Mouse (Mus musculus): Measurements from ENCODE around the gene Lrrfip1. TPM values are rescaled to one million over a fixed set of nuclear protein-coding genes. Genes with fewer than 3 reads are reported as not detected.
A peak's percentile ranks its signal among the peaks of the same experiment; 100 is the strongest.

Gene Lrrfip1
- polyA plus RNA-seq, 1 experiment from 2014 or later = 33.9 TPM

DNA sequence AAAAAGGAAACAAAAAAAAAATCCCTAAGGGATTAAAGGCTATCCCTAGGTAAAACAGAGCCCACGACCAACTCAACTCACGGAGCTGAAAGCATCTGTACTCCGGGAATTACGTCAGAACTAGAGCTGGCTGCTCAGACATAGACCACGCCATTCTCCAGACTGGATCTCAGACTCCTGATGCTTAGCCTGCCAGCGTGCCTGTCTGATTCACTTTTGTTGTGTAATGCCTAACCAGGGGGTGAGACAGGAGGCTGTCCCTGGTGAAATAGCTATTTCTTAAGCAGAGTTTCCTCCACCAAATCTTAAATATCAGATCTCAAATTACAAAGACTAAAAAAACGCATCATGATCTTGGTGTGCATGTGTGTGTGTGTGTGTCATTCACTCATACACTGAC is 89.5 kb downstream of the Lrrfip1 start:
- ATAC-seq (ENCODE audit: insufficient number of reproducible peaks, insufficient read depth, low FRiP score, low TSS enrichment, low read depth) = no peak
- H3K4me2 ChIP-seq = no peak overlapping the region
- H3K4me3 ChIP-seq = no peak overlapping the region
- peaks cover 34% of the 10 kb centered on the region for H3K4me1 ChIP-seq
- H3K36me3 ChIP-seq = no peaks in the 10 kb centered on the region
- WGBS = 60% methylated on average over 7 of the region's 7 CpGs
- H3K27me3 ChIP-seq = no peaks in the 10 kb centered on the region
- H3K9ac ChIP-seq = no peak overlapping the region
- H3K9me3 ChIP-seq = no peaks in the 10 kb centered on the region
- no peak overlapping the region for H3K27ac ChIP-seq

DNA sequence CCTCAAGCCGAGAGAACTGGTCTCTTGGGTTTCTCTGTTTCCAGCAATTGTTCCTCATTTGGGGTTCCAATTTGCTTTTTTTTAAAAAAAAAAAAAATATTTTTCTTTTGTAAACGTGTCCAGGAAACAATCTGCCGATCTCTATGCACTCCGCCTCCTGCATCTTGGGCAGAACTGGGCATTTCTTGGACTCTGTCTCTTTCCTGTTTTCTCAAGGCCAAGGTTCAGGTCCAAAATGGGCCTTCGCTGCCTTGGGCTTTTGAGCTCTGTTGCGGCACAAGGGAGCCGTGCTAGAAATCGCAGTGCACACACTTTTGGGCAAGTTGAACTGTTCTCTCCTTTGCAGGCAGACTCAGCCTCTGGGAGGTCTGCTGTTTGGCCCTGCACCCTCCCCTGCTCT is 90.4 kb downstream of the Lrrfip1 start:
- peaks cover 34% of the 10 kb centered on the region for H3K4me1 ChIP-seq
- no peak for ATAC-seq (ENCODE audit: insufficient number of reproducible peaks, insufficient read depth, low FRiP score, low TSS enrichment, low read depth)
- H3K4me3 ChIP-seq = no peak overlapping the region
- H3K36me3 ChIP-seq = no peaks in the 10 kb centered on the region
- no peaks in the 10 kb centered on the region for H3K27me3 ChIP-seq
- 75% methylated on average over 8 of the region's 8 CpGs for WGBS
- peak overlapping the region; percentile 58; the same call in 1 of the 2 replicates for H3K27ac ChIP-seq
- H3K9ac ChIP-seq = no peak overlapping the region
- no peak overlapping the region for H3K4me2 ChIP-seq
- H3K9me3 ChIP-seq = no peaks in the 10 kb centered on the region

DNA sequence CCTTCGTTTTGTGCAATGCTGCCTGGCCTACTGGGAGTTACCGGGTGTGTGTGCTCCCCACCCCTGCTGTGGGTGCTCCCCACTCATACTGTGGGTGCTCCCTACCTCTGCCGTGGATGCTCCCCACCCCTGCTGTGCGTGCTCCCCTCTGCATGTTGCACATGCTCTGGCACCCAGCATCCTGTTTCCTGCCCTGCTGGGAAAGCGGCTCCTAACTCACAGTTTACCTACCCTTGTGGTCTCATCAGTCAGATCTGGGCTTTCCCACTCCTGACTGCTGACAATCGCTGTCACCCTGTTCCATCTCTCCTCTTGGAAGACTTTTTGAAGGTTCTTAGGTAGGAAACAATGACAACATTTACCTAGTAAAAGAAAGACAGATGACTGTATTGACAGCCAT is 91.9 kb downstream of the Lrrfip1 start:
- no peak overlapping the region for H3K4me2 ChIP-seq
- no peak for ATAC-seq (ENCODE audit: insufficient number of reproducible peaks, insufficient read depth, low FRiP score, low TSS enrichment, low read depth)
- no peak overlapping the region for H3K9ac ChIP-seq
- no peaks in the 10 kb centered on the region for H3K27me3 ChIP-seq
- no peak overlapping the region for H3K4me3 ChIP-seq
- H3K4me1 ChIP-seq = peaks cover 28% of the 10 kb centered on the region
- no peaks in the 10 kb centered on the region for H3K9me3 ChIP-seq
- H3K36me3 ChIP-seq = no peaks in the 10 kb centered on the region
- 80% methylated on average over 6 of the region's 6 CpGs for WGBS
- H3K27ac ChIP-seq = no peak overlapping the region

DNA sequence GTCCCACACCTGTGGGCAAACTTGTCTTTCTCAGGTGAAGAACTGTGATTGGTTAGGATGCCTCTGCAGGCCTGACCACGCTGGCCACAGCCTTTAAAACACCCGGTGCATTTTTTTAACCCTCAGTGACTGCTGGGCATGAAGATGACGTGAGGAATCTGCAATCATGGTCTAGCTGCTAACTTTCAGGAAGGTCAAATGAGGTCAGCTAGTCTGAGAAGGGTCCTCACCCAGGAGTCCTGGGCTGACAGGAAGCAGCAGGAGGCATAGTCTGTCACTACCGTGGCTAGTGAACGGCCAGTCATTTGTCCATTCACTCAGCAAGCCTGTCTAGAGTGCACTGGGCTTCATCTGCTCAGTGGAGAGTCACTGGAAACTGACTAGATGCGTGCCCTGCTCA is 93.9 kb downstream of the Lrrfip1 start:
- H3K4me2 ChIP-seq = no peak overlapping the region
- WGBS = 50% methylated on average over 6 of the region's 6 CpGs
- peaks cover 26% of the 10 kb centered on the region for H3K4me1 ChIP-seq
- no peaks in the 10 kb centered on the region for H3K9me3 ChIP-seq
- H3K4me3 ChIP-seq = no peak overlapping the region
- no peak overlapping the region for H3K27ac ChIP-seq
- ATAC-seq (ENCODE audit: insufficient number of reproducible peaks, insufficient read depth, low FRiP score, low TSS enrichment, low read depth) = no peak
- no peaks in the 10 kb centered on the region for H3K27me3 ChIP-seq
- no peak overlapping the region for H3K9ac ChIP-seq
- H3K36me3 ChIP-seq = no peaks in the 10 kb centered on the region

DNA sequence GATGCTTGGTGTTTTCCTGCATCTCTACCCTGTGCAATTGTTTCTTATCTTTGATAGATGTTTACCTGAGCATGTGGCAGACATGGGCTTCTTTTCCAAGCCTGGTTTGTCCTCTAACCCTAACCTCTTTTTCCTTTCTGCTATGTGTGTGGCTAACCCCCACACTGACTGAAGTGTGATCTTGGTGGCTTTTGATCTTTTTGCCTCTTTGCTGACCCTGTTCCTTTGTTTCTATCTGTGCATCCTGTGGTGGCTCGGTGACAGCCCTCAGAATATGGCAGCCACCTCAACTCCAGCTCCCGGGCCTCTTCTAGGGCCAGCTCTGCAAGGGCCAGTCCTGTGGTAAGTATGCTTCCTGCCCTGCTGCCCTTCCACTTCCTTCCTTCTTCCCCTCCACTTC is 94.8 kb downstream of the Lrrfip1 start:
- H3K9me3 ChIP-seq = no peaks in the 10 kb centered on the region
- no peak overlapping the region for H3K4me3 ChIP-seq
- H3K36me3 ChIP-seq = no peaks in the 10 kb centered on the region
- no peak overlapping the region for H3K9ac ChIP-seq
- peaks cover 23% of the 10 kb centered on the region for H3K4me1 ChIP-seq
- 76% methylated on average over 2 of the region's 2 CpGs for WGBS
- H3K27me3 ChIP-seq = no peaks in the 10 kb centered on the region
- no peak overlapping the region for H3K27ac ChIP-seq
- H3K4me2 ChIP-seq = no peak overlapping the region
- ATAC-seq (ENCODE audit: insufficient number of reproducible peaks, insufficient read depth, low FRiP score, low TSS enrichment, low read depth) = no peak

DNA sequence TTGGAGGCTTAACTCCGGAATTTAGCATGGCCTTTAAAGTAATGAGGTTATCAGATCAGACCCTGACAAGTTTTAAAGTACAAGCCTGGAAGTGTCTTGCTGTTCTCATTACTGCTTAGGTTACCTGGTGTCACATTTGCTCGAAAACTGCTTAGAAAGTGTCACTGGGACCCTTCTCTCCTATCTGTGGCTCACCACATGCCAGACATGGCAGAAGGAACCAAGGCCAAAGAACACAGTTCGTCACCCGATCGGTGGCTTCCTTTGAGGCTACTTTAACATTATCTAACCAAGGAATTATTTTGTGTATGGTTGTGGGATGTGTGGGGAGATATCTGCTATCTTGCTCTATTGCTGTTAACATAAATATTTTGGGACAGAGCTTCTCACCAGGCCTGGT is 95.5 kb downstream of the Lrrfip1 start:
- Histone ChIP-seq H3K9me3 (no peaks in the 10 kb centered on the region), H3K9ac (no peak overlapping the region), H3K4me2 (no peak overlapping the region), H3K27ac (no peak overlapping the region), H3K27me3 (no peaks in the 10 kb centered on the region), H3K4me3 (no peak overlapping the region), H3K36me3 (no peaks in the 10 kb centered on the region), H3K4me1 (peaks cover 23% of the 10 kb centered on the region)
- ATAC-seq (ENCODE audit: insufficient number of reproducible peaks, insufficient read depth, low FRiP score, low TSS enrichment, low read depth) = no peak
- WGBS = 77% methylated on average over 5 of the region's 5 CpGs

DNA sequence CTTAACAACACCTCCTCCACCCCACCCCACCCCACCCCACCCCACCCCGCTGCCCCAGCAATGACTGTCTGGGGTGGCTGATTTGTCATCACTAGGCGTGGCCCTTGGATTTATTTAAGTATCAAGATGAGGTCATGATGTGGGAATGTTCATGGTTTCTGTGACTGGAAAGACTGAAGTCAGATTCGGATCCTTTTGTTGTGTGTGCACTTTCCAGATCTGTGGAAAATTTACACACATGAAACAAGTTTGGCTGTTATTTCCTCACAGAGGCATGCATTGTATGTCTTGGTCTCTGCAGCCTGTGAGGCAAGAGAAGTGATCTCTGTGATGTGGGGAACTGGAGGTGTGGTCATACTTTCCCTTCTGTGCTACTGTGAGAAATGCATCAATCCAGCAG is 96.7 kb downstream of the Lrrfip1 start:
- Histone ChIP-seq H3K27me3 (no peaks in the 10 kb centered on the region), H3K4me2 (no peak overlapping the region), H3K27ac (no peak overlapping the region), H3K4me3 (no peak overlapping the region), H3K9ac (no peak overlapping the region), H3K9me3 (no peaks in the 10 kb centered on the region), H3K36me3 (no peaks in the 10 kb centered on the region), H3K4me1 (peaks cover 23% of the 10 kb centered on the region)
- no peak for ATAC-seq (ENCODE audit: insufficient number of reproducible peaks, insufficient read depth, low FRiP score, low TSS enrichment, low read depth)
- WGBS = 65% methylated on average over 3 of the region's 3 CpGs

DNA sequence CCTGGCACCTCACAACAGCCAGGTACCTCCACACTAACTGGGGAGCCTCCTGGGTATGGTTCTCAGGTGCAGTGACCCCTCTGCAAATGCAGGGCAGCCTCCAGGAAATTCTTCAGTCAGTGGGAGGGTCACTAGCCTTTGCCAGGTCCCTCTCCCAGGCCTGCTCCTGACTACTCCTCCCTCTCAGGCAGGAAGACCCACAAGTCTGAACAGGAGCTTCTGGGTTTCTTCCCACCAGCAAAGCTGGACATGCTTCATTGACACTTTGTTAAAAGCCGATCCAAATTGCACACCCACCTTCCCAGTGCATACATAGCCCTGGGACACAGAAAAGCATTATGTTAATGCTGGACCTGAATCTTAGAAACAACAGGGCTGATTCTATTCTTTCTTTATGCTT is 97.3 kb downstream of the Lrrfip1 start:
- Histone ChIP-seq H3K9me3 (no peaks in the 10 kb centered on the region), H3K9ac (no peak overlapping the region), H3K4me3 (no peak overlapping the region), H3K4me1 (peaks cover 23% of the 10 kb centered on the region), H3K36me3 (no peaks in the 10 kb centered on the region), H3K27me3 (no peaks in the 10 kb centered on the region), H3K27ac (peak overlapping the region; percentile 64), H3K4me2 (no peak overlapping the region)
- 46% methylated on average over 1 of the region's 1 CpGs for WGBS
- no peak for ATAC-seq (ENCODE audit: insufficient number of reproducible peaks, insufficient read depth, low FRiP score, low TSS enrichment, low read depth)

DNA sequence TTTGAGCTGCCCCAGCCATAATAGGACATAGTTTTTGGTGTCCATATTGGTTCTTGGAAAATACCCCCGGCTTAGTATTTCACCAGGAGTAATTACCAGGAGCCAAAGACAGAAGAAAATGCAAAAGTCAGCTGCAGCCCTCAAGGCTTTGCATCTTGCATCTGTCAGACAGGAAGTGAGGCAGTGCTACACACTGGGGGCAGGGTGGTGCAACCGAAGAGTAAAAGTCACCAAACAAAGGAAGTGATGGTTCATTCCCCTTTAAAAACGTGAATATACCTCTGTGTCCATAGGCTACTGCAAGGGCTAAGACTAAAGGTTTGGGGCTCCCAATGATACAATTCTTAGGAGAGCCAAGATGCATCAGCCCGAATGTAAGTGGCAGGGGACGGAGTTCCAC is 98.0 kb downstream of the Lrrfip1 start:
- H3K27ac ChIP-seq = no peak overlapping the region
- ATAC-seq (ENCODE audit: insufficient number of reproducible peaks, insufficient read depth, low FRiP score, low TSS enrichment, low read depth) = no peak

DNA sequence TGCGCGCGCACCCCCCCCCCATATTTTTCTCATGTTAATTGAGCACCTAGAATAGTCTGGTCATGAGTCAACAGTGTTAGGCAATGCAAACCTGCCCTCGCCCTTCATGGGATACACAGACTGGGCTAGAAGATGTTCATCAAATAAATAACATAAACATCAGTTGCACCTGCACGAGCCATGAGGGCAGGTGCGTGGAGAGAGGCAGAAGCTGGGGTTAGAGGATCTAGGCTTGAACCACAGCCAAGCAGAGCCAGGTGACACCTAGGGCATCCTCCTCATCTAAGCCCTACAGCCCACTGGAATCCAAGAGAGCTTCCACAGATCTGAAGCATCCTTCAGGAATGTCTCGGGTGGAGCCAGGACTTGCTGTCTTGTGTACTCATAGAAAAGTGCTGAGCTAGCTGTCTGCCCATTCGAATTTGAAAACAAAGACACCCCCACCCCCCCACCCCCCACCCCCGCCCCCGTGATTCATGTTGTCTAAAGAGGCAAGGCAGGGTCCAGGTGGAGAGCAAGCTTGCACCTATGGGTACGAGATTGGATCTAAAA is 98.8 kb downstream of the Lrrfip1 start:
- Histone ChIP-seq H3K4me1 (peaks cover 23% of the 10 kb centered on the region), H3K36me3 (peaks cover 10% of the 10 kb centered on the region; the same call in 1 of the 2 replicates), H3K27me3 (no peaks in the 10 kb centered on the region), H3K27ac (no peak overlapping the region), H3K4me3 (no peak overlapping the region), H3K4me2 (no peak overlapping the region), H3K9ac (no peak overlapping the region), H3K9me3 (no peaks in the 10 kb centered on the region)
- no peak for ATAC-seq (ENCODE audit: insufficient number of reproducible peaks, insufficient read depth, low FRiP score, low TSS enrichment, low read depth)
- WGBS = 88% methylated on average over 11 of the region's 11 CpGs

More for the DNA sequence above, 98.0 kb downstream of the Lrrfip1 start:
- H3K9me3 ChIP-seq = no peaks in the 10 kb centered on the region
- H3K9ac ChIP-seq = no peak overlapping the region
- peaks cover 23% of the 10 kb centered on the region for H3K4me1 ChIP-seq
- peaks cover 6% of the 10 kb centered on the region; the same call in 1 of the 2 replicates for H3K36me3 ChIP-seq
- H3K4me2 ChIP-seq = no peak overlapping the region
- no peaks in the 10 kb centered on the region for H3K27me3 ChIP-seq
- WGBS = 54% methylated on average over 5 of the region's 5 CpGs
- no peak overlapping the region for H3K4me3 ChIP-seq

DNA sequence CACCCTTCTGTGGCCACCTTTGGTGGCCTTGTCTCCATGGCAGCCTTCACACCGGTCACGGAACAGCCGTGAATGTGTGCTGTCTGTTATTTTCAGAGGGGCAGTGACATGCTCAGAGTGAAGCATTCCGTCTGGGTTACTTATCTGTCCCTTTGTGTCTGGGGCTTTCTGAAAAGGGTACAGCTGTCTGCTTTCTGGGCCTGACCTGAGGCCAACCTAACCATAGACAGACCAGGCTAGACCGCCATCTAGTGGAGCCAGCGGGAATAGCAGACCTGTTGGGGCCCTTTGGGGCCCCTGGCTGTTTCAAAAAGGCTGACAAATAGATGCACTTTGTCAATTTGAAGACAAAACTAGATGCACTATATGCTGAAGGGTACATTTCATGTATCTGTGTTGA is 100.3 kb downstream of the Lrrfip1 start:
- H3K4me2 ChIP-seq = no peak overlapping the region
- 18% methylated on average over 6 of the region's 6 CpGs for WGBS
- no peak for ATAC-seq (ENCODE audit: insufficient number of reproducible peaks, insufficient read depth, low FRiP score, low TSS enrichment, low read depth)
- H3K27me3 ChIP-seq = no peaks in the 10 kb centered on the region
- H3K9me3 ChIP-seq = no peaks in the 10 kb centered on the region
- peaks cover 19% of the 10 kb centered on the region for H3K36me3 ChIP-seq
- no peak overlapping the region for H3K4me3 ChIP-seq
- H3K9ac ChIP-seq = no peak overlapping the region
- peaks cover 23% of the 10 kb centered on the region for H3K4me1 ChIP-seq
- H3K27ac ChIP-seq = no peak overlapping the region

DNA sequence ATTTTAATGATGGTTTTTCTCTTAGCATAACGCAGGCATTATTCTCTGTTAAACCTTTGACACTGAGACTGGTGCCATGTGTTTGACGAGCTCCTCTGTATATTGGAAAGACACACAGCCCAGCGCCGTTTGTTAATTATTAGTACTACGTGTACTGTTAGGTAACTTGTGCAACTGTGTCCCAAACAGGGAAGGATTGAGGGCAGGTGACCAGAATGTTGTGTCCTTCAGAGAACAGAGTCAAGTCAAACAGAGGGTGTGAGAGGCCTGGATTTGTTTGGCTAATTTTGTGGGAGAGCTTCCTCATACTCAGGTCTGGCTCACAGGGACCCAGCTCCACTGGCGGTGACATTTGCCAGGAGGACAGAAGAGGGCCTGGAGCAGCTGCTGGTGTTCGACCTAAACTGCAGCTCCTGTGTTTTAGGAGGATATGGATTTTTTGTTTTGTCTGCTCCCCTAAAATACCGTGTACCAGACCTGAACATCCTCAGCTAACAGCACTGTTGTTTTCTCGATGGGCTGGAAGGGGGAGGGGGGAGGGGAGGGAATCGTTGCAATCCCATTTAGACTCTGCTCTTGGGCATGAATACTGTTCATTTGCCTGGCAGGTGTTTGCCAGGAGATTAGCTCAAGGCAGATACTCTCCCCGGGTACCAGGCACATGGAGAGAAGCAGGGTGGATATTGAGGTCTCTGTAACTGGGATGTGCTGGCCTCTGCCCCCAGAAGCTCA is 103.3 kb downstream of the Lrrfip1 start:
- H3K9me3 ChIP-seq = no peaks in the 10 kb centered on the region
- ATAC-seq (ENCODE audit: insufficient number of reproducible peaks, insufficient read depth, low FRiP score, low TSS enrichment, low read depth) = no peak
- H3K36me3 ChIP-seq = peaks cover 42% of the 10 kb centered on the region
- peaks cover 5% of the 10 kb centered on the region for H3K4me1 ChIP-seq
- no peak overlapping the region for H3K27ac ChIP-seq
- no peaks in the 10 kb centered on the region for H3K27me3 ChIP-seq
- H3K4me3 ChIP-seq = no peak overlapping the region
- WGBS = 75% methylated on average over 11 of the region's 11 CpGs
- no peak overlapping the region for H3K9ac ChIP-seq
- H3K4me2 ChIP-seq = no peak overlapping the region

Data from embryonic facial prominence, embryonic 13.5 days (tissue).